Mouse (Mus musculus) liver, adult (tissue): Measurements from ENCODE around the gene Olfr625-ps1.

Source experiments
- GATA4 ChIP-seq: IDR thresholded peaks from 2 replicates; pipeline ENCODE4 v1.6.1; 2014; ENCODE audit warnings: mild to moderate bottlenecking, low read length; ENCODE audit not compliant: insufficient replicate concordance

The Olfr625-ps1 gene

GRCm38 (mm10) chr7:103682420-103682819, at the start of gene Olfr625-ps1:
Olfr625-ps1 (plus strand) TSS chr7:103682720.
- TF ChIP-seq GATA4: no peak

- no peak for TF ChIP-seq GATA4
Observed at GRCm38 (mm10) chr7:103636795-103637194, 45.7 kb upstream of the Olfr625-ps1 start.

GRCm38 (mm10) chr7:103642602-103643001, 39.9 kb upstream of the Olfr625-ps1 start, which contains the start of gene Olfr622:
Olfr622 (minus strand) TSS chr7:103642702.
- TF ChIP-seq GATA4: no peak

GRCm38 (mm10) chr7:103644070-103644469, 38.5 kb upstream of the Olfr625-ps1 start:
- TF ChIP-seq GATA4: no peak

GRCm38 (mm10) chr7:103663598-103663997, 18.9 kb upstream of the Olfr625-ps1 start, which contains the start of gene Olfr623:
Olfr623 (minus strand) TSS chr7:103663698.
- TF ChIP-seq GATA4: no peak

- no peak for TF ChIP-seq GATA4
Observed at GRCm38 (mm10) chr7:103671091-103671490, 11.4 kb upstream of the Olfr625-ps1 start, which contains the start of gene Olfr624. Olfr624 (minus strand) TSS chr7:103671191.

GRCm38 (mm10) chr7:103699469-103699868, 16.9 kb downstream of the Olfr625-ps1 start:
- TF ChIP-seq GATA4: no peak

GRCm38 (mm10) chr7:103712024-103712423, 29.5 kb downstream of the Olfr625-ps1 start:
- no peak for TF ChIP-seq GATA4

- TF ChIP-seq GATA4: no peak
Observed at GRCm38 (mm10) chr7:103714371-103714770, 31.9 kb downstream of the Olfr625-ps1 start, which contains the start of gene Olfr243. Olfr243 (plus strand) TSS chr7:103714671.

GRCm38 (mm10) chr7:103730074-103730473, 47.6 kb downstream of the Olfr625-ps1 start, which contains the start of gene Olfr628:
Olfr628 (plus strand) TSS chr7:103730374.
- no peak for TF ChIP-seq GATA4
